Mouse (Mus musculus): ENCODE measurements at regions not wholly inside any gene's neighbourhood (a gene's known extent, or its start where the extent isn't known, plus 50 kb on each side); places are given as distances from the start of the nearest gene placed in this dataset.
A peak's percentile ranks its signal among the peaks of the same experiment; 100 is the strongest.

DNA sequence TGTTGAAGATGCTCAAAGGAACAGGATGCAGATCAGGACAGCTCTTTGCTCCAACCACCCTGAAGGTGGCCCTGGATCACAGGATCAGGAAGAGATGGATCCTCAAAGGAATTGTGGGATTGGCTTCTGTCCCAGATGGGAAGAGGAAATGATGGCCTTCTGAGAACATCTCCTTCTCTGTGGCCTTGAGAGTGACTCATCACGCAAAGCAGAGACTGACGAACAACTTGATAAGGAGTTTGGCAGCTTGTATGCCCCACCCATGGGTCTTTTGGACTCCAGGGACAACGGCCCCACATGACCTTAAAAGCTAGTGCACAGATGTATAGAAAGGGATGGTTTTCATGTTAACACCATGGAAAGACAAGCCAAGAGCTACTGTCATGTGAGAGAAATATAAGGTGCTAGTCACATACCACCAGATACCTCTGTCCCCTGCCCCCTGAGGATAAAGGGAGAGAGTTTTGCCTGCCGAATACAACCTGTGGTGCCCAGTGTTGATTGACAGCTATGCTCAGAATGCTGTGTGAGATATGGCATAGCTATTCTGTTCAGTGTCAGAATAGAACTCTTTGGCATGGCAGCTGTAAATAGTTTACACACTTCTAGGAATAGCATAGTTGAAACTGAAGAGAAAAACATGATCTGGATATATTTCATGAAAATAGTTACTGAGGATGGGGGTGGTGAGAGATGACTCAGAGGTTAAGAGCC is 109.2 kb upstream of the S1pr3 start:
- DNase-seq (ENCODE audit: low read depth, low spot score) (no peak), ATAC-seq (no peak)
- ChIA-PET CTCF (no interaction called here), POLR2A (no interaction called here)
- in situ Hi-C loops (cut with MboI; ENCODE audit: low pct_unique_long_range_greater_than_20kb): no loop called here
- no peaks in the 10 kb centered on the region for H3K27me3 ChIP-seq
- no peak for TF ChIP-seq CTCF (IDR thresholded peaks at IDR 0.05)

GRCm38 (mm10) chr13:51301476-51301875 is 107.0 kb upstream of the S1pr3 start:
- ATAC-seq (no peak), DNase-seq (ENCODE audit: low read depth, low spot score) (no peak)
- POLR2A ChIA-PET: no interaction called here
- in situ Hi-C loops (cut with MboI; ENCODE audit: low pct_unique_long_range_greater_than_20kb): no loop called here
- no peaks in the 10 kb centered on the region for H3K27me3 ChIP-seq
- CTCF ChIA-PET: interaction anchor here (1.7 kb wide), 1 partner anchor 12 kb away, joined by 4 read pairs; no protein-coding TSS in a partner anchor
- TF ChIP-seq CTCF (IDR thresholded peaks at IDR 0.05): no peak

GRCm38 (mm10) chr13:51303112-51303511 is 105.3 kb upstream of the S1pr3 start:
- no peak for ATAC-seq
- in situ Hi-C loops (cut with MboI; ENCODE audit: low pct_unique_long_range_greater_than_20kb): no loop called here
- no peak for TF ChIP-seq CTCF (IDR thresholded peaks at IDR 0.05)
- CTCF ChIA-PET: no interaction called here
- POLR2A ChIA-PET: interaction anchor here (0.7 kb wide), 1 partner anchor 40 kb away, joined by 8 read pairs; no protein-coding TSS in a partner anchor
- DNase-seq (ENCODE audit: low read depth, low spot score): no peak
- no peaks in the 10 kb centered on the region for H3K27me3 ChIP-seq

GRCm38 (mm10) chr13:51304631-51305030 is 103.8 kb upstream of the S1pr3 start:
- no peaks in the 10 kb centered on the region for H3K27me3 ChIP-seq
- CTCF ChIA-PET: no interaction called here
- ATAC-seq (no peak), DNase-seq (ENCODE audit: low read depth, low spot score) (no peak)
- in situ Hi-C loops (cut with MboI; ENCODE audit: low pct_unique_long_range_greater_than_20kb): no loop called here
- TF ChIP-seq CTCF (IDR thresholded peaks at IDR 0.05): no peak
- POLR2A ChIA-PET: no interaction called here

DNA sequence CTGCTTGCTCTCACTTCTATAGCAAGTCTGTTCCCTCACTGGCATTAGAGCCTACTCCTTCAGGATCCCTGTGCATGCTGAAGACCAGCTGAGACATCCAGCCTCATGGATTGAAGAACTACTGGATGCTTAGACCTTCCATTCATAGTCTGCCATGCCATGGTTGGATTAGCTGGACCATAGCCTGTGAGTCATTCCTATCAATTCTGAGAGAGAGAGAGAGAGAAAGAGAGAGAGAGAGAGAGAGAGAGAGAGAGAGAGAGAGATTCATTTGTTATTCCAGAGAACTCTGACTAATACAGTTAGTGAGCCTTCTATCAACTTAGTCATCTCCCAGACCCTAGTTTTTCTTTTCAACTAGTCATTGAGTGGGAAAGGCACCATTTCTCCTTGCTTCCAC is 99.0 kb upstream of the S1pr3 start:
- ATAC-seq (no peak), DNase-seq (ENCODE audit: low read depth, low spot score) (no peak)
- no peaks in the 10 kb centered on the region for H3K27me3 ChIP-seq
- in situ Hi-C loops (cut with MboI; ENCODE audit: low pct_unique_long_range_greater_than_20kb): no loop called here
- POLR2A ChIA-PET: no interaction called here
- CTCF ChIA-PET: interaction anchor here (1.6 kb wide), 1 partner anchor 9 kb away, joined by 4 read pairs; no protein-coding TSS in a partner anchor
- no peak for TF ChIP-seq CTCF (IDR thresholded peaks at IDR 0.05)

GRCm38 (mm10) chr13:51310041-51310440 is 98.4 kb upstream of the S1pr3 start:
- DNase-seq (ENCODE audit: low read depth, low spot score): no peak
- ChIA-PET CTCF (interaction anchor here (1.6 kb wide), 1 partner anchor 9 kb away, joined by 4 read pairs; no protein-coding TSS in a partner anchor), POLR2A (interaction anchor here (1.1 kb wide), 1 partner anchor 17 kb away, joined by 3 read pairs; no protein-coding TSS in a partner anchor)
- ATAC-seq: no peak
- no peaks in the 10 kb centered on the region for H3K27me3 ChIP-seq
- no peak for TF ChIP-seq CTCF (IDR thresholded peaks at IDR 0.05)
- in situ Hi-C loops (cut with MboI; ENCODE audit: low pct_unique_long_range_greater_than_20kb): no loop called here

- CTCF ChIA-PET: no interaction called here
- in situ Hi-C loops (cut with MboI; ENCODE audit: low pct_unique_long_range_greater_than_20kb): no loop called here
- POLR2A ChIA-PET: no interaction called here
- no peak for ATAC-seq
- TF ChIP-seq CTCF (IDR thresholded peaks at IDR 0.05): no peak
- H3K27me3 ChIP-seq: no peaks in the 10 kb centered on the region
- no peak for DNase-seq (ENCODE audit: low read depth, low spot score)
Measured at GRCm38 (mm10) chr13:51311679-51312255, 96.7 kb upstream of the S1pr3 start.

DNA sequence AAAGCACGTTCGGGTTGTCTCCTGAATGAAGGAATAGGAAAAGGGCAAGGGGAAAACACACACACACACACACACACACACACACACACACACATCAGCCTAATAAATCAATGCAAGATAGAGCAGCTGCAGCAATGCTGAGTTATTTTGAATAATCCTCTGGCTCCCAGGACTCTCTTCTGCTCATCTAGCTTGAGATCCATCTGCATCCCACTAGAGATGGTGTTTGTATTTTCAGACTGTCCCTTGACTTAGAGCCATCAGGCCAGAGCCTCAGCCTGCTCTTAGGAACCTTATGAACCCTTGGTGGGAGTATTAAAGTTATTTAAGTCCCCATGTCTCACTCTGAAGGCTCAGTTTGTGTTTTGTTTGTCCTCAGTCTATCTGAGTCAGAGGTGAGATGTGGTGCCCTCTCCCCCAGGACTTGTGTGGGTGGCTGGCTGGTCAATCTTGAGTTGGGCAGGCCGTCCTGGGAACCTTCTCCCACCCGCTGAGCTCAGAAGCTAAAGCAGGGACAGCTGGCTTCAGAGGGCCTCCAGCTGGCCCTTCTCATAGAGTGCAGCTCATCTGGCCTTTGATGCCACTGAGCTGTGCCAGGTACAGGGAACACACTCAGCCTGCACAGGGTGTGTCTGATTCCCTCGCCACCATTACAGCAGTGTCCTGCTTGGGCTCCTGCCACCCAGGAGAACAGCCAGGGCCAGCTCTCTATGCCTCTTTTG is 95.1 kb upstream of the S1pr3 start:
- ChIA-PET CTCF (interaction anchor here (1.1 kb wide), 1 partner anchor 20 kb away, joined by 3 read pairs; no protein-coding TSS in a partner anchor), POLR2A (no interaction called here)
- H3K27me3 ChIP-seq: no peaks in the 10 kb centered on the region
- DNase-seq (ENCODE audit: low read depth, low spot score) (no peak), ATAC-seq (no peak)
- in situ Hi-C loops (cut with MboI; ENCODE audit: low pct_unique_long_range_greater_than_20kb): no loop called here
- no peak for TF ChIP-seq CTCF (IDR thresholded peaks at IDR 0.05)

DNA sequence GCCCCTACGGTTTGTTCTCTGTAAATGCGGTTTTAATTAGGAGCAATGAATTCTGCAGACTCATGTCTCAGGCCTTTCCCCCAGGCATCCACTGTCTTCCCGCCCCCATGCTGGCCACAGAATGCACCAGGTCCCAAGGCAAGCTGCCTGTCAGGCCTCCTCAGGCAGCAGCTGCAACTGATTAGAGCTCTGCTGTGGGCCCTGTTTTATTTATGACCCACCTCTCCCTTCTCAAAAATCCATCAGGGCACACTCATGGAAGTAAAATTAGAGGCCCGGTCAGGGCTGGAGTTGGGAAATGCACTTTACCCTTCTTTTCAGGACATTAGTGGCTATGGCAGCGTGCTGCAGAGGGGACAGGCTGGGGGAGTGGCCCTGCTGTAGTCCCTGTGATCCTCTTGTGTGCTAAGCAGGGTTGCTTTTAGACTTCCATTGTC is 93.9 kb upstream of the S1pr3 start:
- no peak for TF ChIP-seq CTCF (IDR thresholded peaks at IDR 0.05)
- ATAC-seq (peak; percentile 69), DNase-seq (ENCODE audit: low read depth, low spot score) (no peak)
- ChIA-PET CTCF (interaction anchor here (0.8 to 1.1 kb wide), 2 partner anchors 9 to 19 kb away, joined by 3 read pairs; no protein-coding TSS in a partner anchor), POLR2A (no interaction called here)
- H3K27me3 ChIP-seq: no peaks in the 10 kb centered on the region
- in situ Hi-C loops (cut with MboI; ENCODE audit: low pct_unique_long_range_greater_than_20kb): no loop called here

DNA sequence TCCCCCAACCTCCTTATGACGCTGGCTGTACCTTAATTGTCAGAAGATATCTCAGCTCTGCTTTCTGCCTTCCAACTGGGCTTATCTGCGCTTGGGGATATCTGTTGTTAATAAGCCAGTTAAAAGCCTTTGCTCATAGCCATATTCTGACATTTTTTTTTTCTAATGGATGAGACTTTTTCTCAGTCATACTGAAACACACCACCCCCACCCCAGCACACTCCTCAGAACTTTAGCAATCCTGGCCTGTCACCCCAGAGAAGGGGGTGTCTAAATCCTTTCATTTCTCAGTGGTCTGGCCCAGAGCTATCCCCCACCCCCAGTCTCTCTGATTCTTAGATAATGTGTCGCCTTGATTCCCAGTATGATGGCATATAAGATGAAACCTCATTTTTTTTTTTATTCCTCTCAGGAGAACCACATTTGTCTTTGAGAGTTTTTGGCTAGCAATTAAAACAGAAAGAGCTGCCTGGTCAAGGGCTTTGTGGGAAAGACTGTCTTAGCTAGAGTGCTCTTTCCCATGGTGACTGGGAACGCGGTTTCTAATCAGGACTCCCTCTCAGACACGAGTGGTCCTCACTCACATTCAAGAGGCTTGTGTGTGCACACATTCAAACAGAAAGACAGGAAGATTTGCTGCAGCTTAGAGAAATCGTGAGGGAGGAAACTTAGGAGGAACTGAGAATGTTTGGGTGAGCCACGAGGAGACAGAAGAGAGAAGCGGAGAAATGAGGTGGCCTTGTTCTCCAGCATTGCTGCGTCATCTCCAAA is 93.2 kb upstream of the S1pr3 start:
- no peak for TF ChIP-seq CTCF (IDR thresholded peaks at IDR 0.05)
- in situ Hi-C loops (cut with MboI; ENCODE audit: low pct_unique_long_range_greater_than_20kb): no loop called here
- H3K27me3 ChIP-seq: no peaks in the 10 kb centered on the region
- POLR2A ChIA-PET: no interaction called here
- ATAC-seq: no peak
- DNase-seq (ENCODE audit: low read depth, low spot score): no peak
- CTCF ChIA-PET: interaction anchor here (0.8 kb wide), 1 partner anchor 9 kb away, joined by 3 read pairs; no protein-coding TSS in a partner anchor

Measured in Patski (cell line).